Mouse (Mus musculus): ENCODE measurements around the gene Agfg2. TPM values are rescaled to one million over a fixed set of nuclear protein-coding genes. Genes with fewer than 3 reads are reported as not detected.

The Agfg2 gene
- polyA plus RNA-seq, 1 experiment from 2014 or later = 30.5 TPM

GRCm38 (mm10) chr5:137642886-137643285 lies 41.6 kb downstream of the Agfg2 start:
- 64% methylated on average over 4 of the region's 4 CpGs for WGBS (ENCODE audit: insufficient replicate concordance)
- Histone ChIP-seq H3K4me1 (ENCODE audit: control insufficient read depth, low read depth, low read length) (peaks cover 15% of the 10 kb centered on the region), H3K36me3 (ENCODE audit: control insufficient read depth, insufficient read depth) (peaks cover 19% of the 10 kb centered on the region), H3K9me3 (replicated peaks; ENCODE audit: control insufficient read depth, low read length) (no peaks in the 10 kb centered on the region), H3K4me2 (ENCODE audit: low read depth, low read length) (no peak overlapping the region), H3K27me3 (ENCODE audit: control insufficient read depth, insufficient read depth, low read depth, low read length) (peaks cover 19% of the 10 kb centered on the region), H3K27ac (ENCODE audit: low read length) (no peak overlapping the region), H3K9ac (ENCODE audit: low read depth, low read length) (no peak overlapping the region), H3K4me3 (ENCODE audit: low read depth, low read length) (no peak overlapping the region)
- ATAC-seq (ENCODE audit: low read depth) = no peak

GRCm38 (mm10) chr5:137641054-137641453 lies 43.5 kb downstream of the Agfg2 start, which contains the start of gene Sap25:
Gene Sap25 (plus strand): TSS chr5:137641334.
- no peaks in the 10 kb centered on the region for H3K9me3 ChIP-seq (replicated peaks; ENCODE audit: control insufficient read depth, low read length)
- H3K4me3 ChIP-seq (ENCODE audit: low read depth, low read length) = no peak within 1 kb of the TSS
- WGBS (ENCODE audit: insufficient replicate concordance) = 73% methylated on average over 19 of the region's 19 CpGs
- no peak within 1 kb of the TSS for H3K9ac ChIP-seq (ENCODE audit: low read depth, low read length)
- H3K4me1 ChIP-seq (ENCODE audit: control insufficient read depth, low read depth, low read length) = peaks cover 15% of the 10 kb centered on the region
- no peak for ATAC-seq (ENCODE audit: low read depth)
- H3K27me3 ChIP-seq (ENCODE audit: control insufficient read depth, insufficient read depth, low read depth, low read length) = peaks cover 17% of the 10 kb centered on the region
- peaks cover 31% of the 10 kb centered on the region for H3K36me3 ChIP-seq (ENCODE audit: control insufficient read depth, insufficient read depth)
- H3K27ac ChIP-seq (ENCODE audit: low read length) = no peak within 1 kb of the TSS
- no peak within 1 kb of the TSS for H3K4me2 ChIP-seq (ENCODE audit: low read depth, low read length)

- 71% methylated on average over 7 of the region's 7 CpGs for WGBS (ENCODE audit: insufficient replicate concordance)
- Histone ChIP-seq H3K9me3 (replicated peaks; ENCODE audit: control insufficient read depth, low read length) (no peaks in the 10 kb centered on the region), H3K4me2 (ENCODE audit: low read depth, low read length) (no peak overlapping the region), H3K9ac (ENCODE audit: low read depth, low read length) (no peak overlapping the region), H3K36me3 (ENCODE audit: control insufficient read depth, insufficient read depth) (peaks cover 36% of the 10 kb centered on the region), H3K27me3 (ENCODE audit: control insufficient read depth, insufficient read depth, low read depth, low read length) (peaks cover 4% of the 10 kb centered on the region), H3K27ac (ENCODE audit: low read length) (no peak overlapping the region), H3K4me1 (ENCODE audit: control insufficient read depth, low read depth, low read length) (peaks cover 2% of the 10 kb centered on the region), H3K4me3 (ENCODE audit: low read depth, low read length) (no peak overlapping the region)
- no peak for ATAC-seq (ENCODE audit: low read depth)
Observed at GRCm38 (mm10) chr5:137639472-137639871, 45.1 kb downstream of the Agfg2 start.

- H3K36me3 ChIP-seq (ENCODE audit: control insufficient read depth, insufficient read depth) = peaks cover 30% of the 10 kb centered on the region
- no peak overlapping the region for H3K4me3 ChIP-seq (ENCODE audit: low read depth, low read length)
- WGBS (ENCODE audit: insufficient replicate concordance) = 74% methylated on average over 12 of the region's 12 CpGs
- no peak overlapping the region for H3K27ac ChIP-seq (ENCODE audit: low read length)
- H3K4me2 ChIP-seq (ENCODE audit: low read depth, low read length) = no peak overlapping the region
- no peak overlapping the region for H3K9ac ChIP-seq (ENCODE audit: low read depth, low read length)
- no peaks in the 10 kb centered on the region for H3K27me3 ChIP-seq (ENCODE audit: control insufficient read depth, insufficient read depth, low read depth, low read length)
- H3K4me1 ChIP-seq (ENCODE audit: control insufficient read depth, low read depth, low read length) = peaks cover 24% of the 10 kb centered on the region
- ATAC-seq (ENCODE audit: low read depth) = no peak
- no peaks in the 10 kb centered on the region for H3K9me3 ChIP-seq (replicated peaks; ENCODE audit: control insufficient read depth, low read length)
Observed at GRCm38 (mm10) chr5:137633397-137634084, 51.0 kb downstream of the Agfg2 start.

GRCm38 (mm10) chr5:137631591-137631990 lies 52.9 kb downstream of the Agfg2 start:
- Histone ChIP-seq H3K4me1 (ENCODE audit: control insufficient read depth, low read depth, low read length) (peaks cover 31% of the 10 kb centered on the region), H3K27ac (ENCODE audit: low read length) (peak overlapping the region; percentile 77), H3K4me3 (ENCODE audit: low read depth, low read length) (peak overlapping the region; percentile 78), H3K27me3 (ENCODE audit: control insufficient read depth, insufficient read depth, low read depth, low read length) (no peaks in the 10 kb centered on the region), H3K36me3 (ENCODE audit: control insufficient read depth, insufficient read depth) (peaks cover 15% of the 10 kb centered on the region), H3K4me2 (ENCODE audit: low read depth, low read length) (peak overlapping the region; percentile 92), H3K9me3 (replicated peaks; ENCODE audit: control insufficient read depth, low read length) (no peaks in the 10 kb centered on the region), H3K9ac (ENCODE audit: low read depth, low read length) (peak overlapping the region; percentile 30; the same call in 1 of the 2 replicates)
- no peak for ATAC-seq (ENCODE audit: low read depth)
- 17% methylated on average over 4 of the region's 4 CpGs for WGBS (ENCODE audit: insufficient replicate concordance)

- WGBS (ENCODE audit: insufficient replicate concordance) = 17% methylated on average over 9 of the region's 9 CpGs
- Histone ChIP-seq H3K9me3 (replicated peaks; ENCODE audit: control insufficient read depth, low read length) (no peaks in the 10 kb centered on the region), H3K27me3 (ENCODE audit: control insufficient read depth, insufficient read depth, low read depth, low read length) (no peaks in the 10 kb centered on the region), H3K27ac (ENCODE audit: low read length) (peak overlapping the region; percentile 93), H3K4me2 (ENCODE audit: low read depth, low read length) (peak overlapping the region; percentile 92), H3K4me3 (ENCODE audit: low read depth, low read length) (peak overlapping the region; percentile 78), H3K4me1 (ENCODE audit: control insufficient read depth, low read depth, low read length) (peaks cover 31% of the 10 kb centered on the region), H3K9ac (ENCODE audit: low read depth, low read length) (peak overlapping the region; percentile 83), H3K36me3 (ENCODE audit: control insufficient read depth, insufficient read depth) (peaks cover 13% of the 10 kb centered on the region)
- ATAC-seq (ENCODE audit: low read depth) = no peak
Observed at GRCm38 (mm10) chr5:137631171-137631570, 53.4 kb downstream of the Agfg2 start.

GRCm38 (mm10) chr5:137630602-137631001 lies 53.9 kb downstream of the Agfg2 start:
- no peaks in the 10 kb centered on the region for H3K9me3 ChIP-seq (replicated peaks; ENCODE audit: control insufficient read depth, low read length)
- WGBS (ENCODE audit: insufficient replicate concordance) = 13% methylated on average over 3 of the region's 3 CpGs
- peaks cover 12% of the 10 kb centered on the region for H3K36me3 ChIP-seq (ENCODE audit: control insufficient read depth, insufficient read depth)
- peak overlapping the region; percentile 78 for H3K4me3 ChIP-seq (ENCODE audit: low read depth, low read length)
- peaks cover 31% of the 10 kb centered on the region for H3K4me1 ChIP-seq (ENCODE audit: control insufficient read depth, low read depth, low read length)
- no peaks in the 10 kb centered on the region for H3K27me3 ChIP-seq (ENCODE audit: control insufficient read depth, insufficient read depth, low read depth, low read length)
- peak overlapping the region; percentile 93 for H3K27ac ChIP-seq (ENCODE audit: low read length)
- H3K9ac ChIP-seq (ENCODE audit: low read depth, low read length) = peak overlapping the region; percentile 83
- no peak for ATAC-seq (ENCODE audit: low read depth)
- H3K4me2 ChIP-seq (ENCODE audit: low read depth, low read length) = peak overlapping the region; percentile 92

- Histone ChIP-seq H3K36me3 (ENCODE audit: control insufficient read depth, insufficient read depth) (peaks cover 8% of the 10 kb centered on the region), H3K4me3 (ENCODE audit: low read depth, low read length) (peak overlapping the region; percentile 78), H3K4me2 (ENCODE audit: low read depth, low read length) (peak overlapping the region; percentile 92), H3K9me3 (replicated peaks; ENCODE audit: control insufficient read depth, low read length) (no peaks in the 10 kb centered on the region), H3K27ac (ENCODE audit: low read length) (peak overlapping the region; percentile 93), H3K9ac (ENCODE audit: low read depth, low read length) (peak overlapping the region; percentile 83), H3K27me3 (ENCODE audit: control insufficient read depth, insufficient read depth, low read depth, low read length) (no peaks in the 10 kb centered on the region), H3K4me1 (ENCODE audit: control insufficient read depth, low read depth, low read length) (peaks cover 31% of the 10 kb centered on the region)
- no peak for ATAC-seq (ENCODE audit: low read depth)
- WGBS (ENCODE audit: insufficient replicate concordance) = 4% methylated on average over 6 of the region's 6 CpGs
Observed at GRCm38 (mm10) chr5:137629906-137630545, 54.5 kb downstream of the Agfg2 start.

GRCm38 (mm10) chr5:137629306-137629721 lies 55.2 kb downstream of the Agfg2 start:
- Histone ChIP-seq H3K4me3 (ENCODE audit: low read depth, low read length) (peak overlapping the region; percentile 78), H3K27ac (ENCODE audit: low read length) (peak overlapping the region; percentile 93), H3K4me2 (ENCODE audit: low read depth, low read length) (peak overlapping the region; percentile 92), H3K9ac (ENCODE audit: low read depth, low read length) (peak overlapping the region; percentile 83), H3K4me1 (ENCODE audit: control insufficient read depth, low read depth, low read length) (peaks cover 31% of the 10 kb centered on the region), H3K9me3 (replicated peaks; ENCODE audit: control insufficient read depth, low read length) (no peaks in the 10 kb centered on the region), H3K27me3 (ENCODE audit: control insufficient read depth, insufficient read depth, low read depth, low read length) (no peaks in the 10 kb centered on the region), H3K36me3 (ENCODE audit: control insufficient read depth, insufficient read depth) (peaks cover 8% of the 10 kb centered on the region)
- under 1% methylated on average over 23 of the region's 23 CpGs for WGBS (ENCODE audit: insufficient replicate concordance)
- ATAC-seq (ENCODE audit: low read depth) = peak; percentile 22

Data from liver, embryonic 16.5 days (tissue).